ENCODE assay signal across 11 mouse cellular contexts in genomic region chr8:99186879-99187278, GRCm38 (mm10).
A peak's percentile ranks its signal among the peaks of the same experiment; 100 is the strongest.
DNase-seq lines count a peak whose midpoint lies in the region.
"Had no signal": no experiment of that assay in that cellular context is flagged by ENCODE, and none has a peak within 500 bp of the region (broad histone marks: within the 10 kb centered on the region; RNA-seq: fewer than 3 reads in every experiment).

No protein-coding gene starts in this region.

- peak; percentile 16 for DNase-seq in cerebellum, adult 8-10 months
- DNase-seq in cerebellum, postnatal 4 days (ENCODE audit: low spot score in 2 of 2) = no peak
- peak; percentile 16 for DNase-seq in cerebellum, adult 9-11 months
- no peak for DNase-seq in cerebellum, adult 11 months
- DNase-seq in brain, adult 2 months (ENCODE audit: low read depth, low spot score) = peak; percentile 50
- DNase-seq in frontal cortex, adult 2 months (ENCODE audit: extremely low spot score in 1 of 2, low spot score in 1 of 2) = no peak
- DNase-seq: adrenal gland, adult 8-10 months; adrenal gland, postnatal 14 days; adrenal gland, postnatal 36 days; cerebellum, postnatal 25 days; embryo, embryonic 11 days had no signal

Comparison
In these comparisons a context has a peak if more than half of its experiments do, and no peak if none do; other contexts are left out.
1. DNase-seq: peak in cerebellum, adult 8-10 months (single experiment), cerebellum, adult 9-11 months (single experiment) and brain, adult 2 months (single experiment); none in cerebellum, postnatal 4 days (0 of 2), cerebellum, adult 11 months (single experiment) and frontal cortex, adult 2 months (0 of 2).